Mouse (Mus musculus) spleen, adult 10 weeks (tissue): ENCODE data around the gene Fst. TPM values are rescaled to one million over a fixed set of nuclear protein-coding genes. Genes with fewer than 3 reads are reported as not detected.

Source experiments
- polyA plus RNA-seq: library from polyadenylated mRNA; stranded (reverse); fragments of 350-450 nt; fragmentation: Illumina TruSeq; extraction: RNeasy Lipid Tissue Mini Kit (QIAGEN cat#74804); gene quantifications from one replicate; pipeline ENCODE4 v1.2.3, GENCODE M21; 2015; ENCODE audit warnings: low replicate concordance; ENCODE audit not compliant: insufficient read depth

The Fst gene
- polyA plus RNA-seq = 0.10 TPM

DNA sequence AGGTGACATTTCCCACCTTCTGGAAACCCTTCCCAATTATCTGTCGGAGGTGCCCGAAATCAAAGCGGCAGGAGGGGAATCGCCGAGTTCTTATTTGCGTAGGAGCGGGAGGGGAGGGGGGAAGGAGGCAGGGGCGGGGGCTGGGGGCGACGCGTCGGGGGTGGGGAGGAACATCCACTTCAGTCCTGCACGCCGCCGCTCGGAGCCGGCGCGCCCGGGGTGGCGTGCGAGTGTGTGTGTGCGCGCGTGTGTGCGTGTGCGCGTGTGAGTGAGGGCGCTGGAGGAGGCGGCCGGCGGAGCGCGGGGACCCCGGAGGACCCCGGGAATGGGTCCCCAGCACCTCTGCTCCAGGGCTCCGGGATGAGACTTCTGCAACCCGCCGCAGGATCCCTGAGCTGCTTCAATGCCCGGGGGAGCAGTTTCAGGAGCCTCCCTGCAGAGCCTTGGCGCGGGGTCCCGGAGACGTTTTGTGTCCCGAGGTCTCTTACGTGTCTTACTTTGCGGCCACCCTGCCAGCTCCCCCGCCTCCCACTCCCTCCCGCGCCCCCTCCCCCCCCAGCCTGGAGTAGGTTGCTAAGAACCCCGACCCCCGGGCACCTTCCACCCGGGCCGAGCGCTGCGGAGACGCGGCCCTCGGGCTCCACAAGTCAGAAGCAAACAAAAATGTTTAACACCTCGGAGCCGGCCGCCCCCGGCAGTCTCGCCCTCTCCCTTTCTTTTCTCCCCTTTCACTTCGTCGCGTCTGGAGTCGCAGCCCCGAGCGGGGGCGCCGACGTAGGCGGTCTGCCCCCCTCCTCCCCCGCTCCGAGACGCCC, at the start of gene Fst:
TSS of gene Fst (minus strand) at position 66 of the 815 bp plus-strand sequence.

Other genes with a start within 250 kb of the Fst start
- gene Ndufs4, start 70.7 kb downstream of the Fst start, polyA plus RNA-seq = 126 TPM